Mouse (Mus musculus): ENCODE measurements around the gene Serpina1a. TPM values are rescaled to one million over a fixed set of nuclear protein-coding genes. Genes with fewer than 3 reads are reported as not detected.
A peak's percentile ranks its signal among the peaks of the same experiment; 100 is the strongest.
"Not testable (repeated sequence)": the region's sequence is repeated elsewhere in the genome, so short reads cannot be mapped to it uniquely, and the experiment has no call there.

The Serpina1a gene
- total RNA-seq (2021) = 22.0 and 362 TPM in 2 replicates
- long read RNA-seq, experiment 1, transcript Serpina1a-202 (5 exons, 1,360 nt) = major isoform, 5 of 6 reads
- long read RNA-seq, experiment 1, partial matches to known transcripts = 0 of 6 reads
- long read RNA-seq, experiment 1, other reads (novel, unspliced or antisense) = 1 of 6 reads
- long read RNA-seq, experiment 2, transcript Serpina1a-202 (5 exons, 1,360 nt) = major isoform, 198 of 249 reads
- long read RNA-seq, experiment 2, partial matches to known transcripts = 39 of 249 reads
- long read RNA-seq, experiment 2, other reads (novel, unspliced or antisense) = 12 of 249 reads

GRCm38 (mm10) chr12:103863101-103863974 is at the start of gene Serpina1a:
TSS of gene Serpina1a (minus strand) at chr12:103863562.
- not testable (repeated sequence) for DNase-seq

- not testable (repeated sequence) for DNase-seq
These were observed 45.8 kb upstream of the Serpina1a start for GRCm38 (mm10) chr12:103909181-103909580.

GRCm38 (mm10) chr12:103907746-103908145 is 44.4 kb upstream of the Serpina1a start:
- DNase-seq = peak; percentile 17

GRCm38 (mm10) chr12:103904837-103905340 is 41.5 kb upstream of the Serpina1a start, which contains the start of gene Serpina1c:
TSS of gene Serpina1c (minus strand) at chr12:103904887.
- DNase-seq = not testable (repeated sequence)

GRCm38 (mm10) chr12:103901929-103902328 is 38.6 kb upstream of the Serpina1a start:
- peak; percentile 19 for DNase-seq

GRCm38 (mm10) chr12:103866873-103867272 is 3.5 kb upstream of the Serpina1a start:
- peak; percentile 5 for DNase-seq

- no peak for DNase-seq
These were observed 2.4 kb downstream of the Serpina1a start for GRCm38 (mm10) chr12:103860976-103861375.

GRCm38 (mm10) chr12:103860571-103860970 is 2.8 kb downstream of the Serpina1a start:
- DNase-seq = not testable (repeated sequence)

- not testable (repeated sequence) for DNase-seq
These were observed 3.8 kb downstream of the Serpina1a start for GRCm38 (mm10) chr12:103859584-103859983.

- not testable (repeated sequence) for DNase-seq
These were observed 10.3 kb downstream of the Serpina1a start for GRCm38 (mm10) chr12:103853032-103853431.

- DNase-seq = not testable (repeated sequence)
These were observed 33.1 kb downstream of the Serpina1a start, which contains the start of gene Serpina1b for GRCm38 (mm10) chr12:103830273-103830672. TSS of gene Serpina1b (minus strand) at chr12:103830373.

- DNase-seq = not testable (repeated sequence)
These were observed 35.5 kb downstream of the Serpina1a start for GRCm38 (mm10) chr12:103827661-103828372.

GRCm38 (mm10) chr12:103823826-103824225 is 39.5 kb downstream of the Serpina1a start:
- peak; percentile 66 for DNase-seq

Other genes with a start within 250 kb of the Serpina1a start
- 2.9 and 17.0 TPM in 2 replicates for gene Serpina10, start 232.1 kb downstream of the Serpina1a start, total RNA-seq (2021)
- 5.4 and 113 TPM in 2 replicates for gene Serpina6, start 206.3 kb downstream of the Serpina1a start, total RNA-seq (2021)
- gene Serpina16, start 187.4 kb downstream of the Serpina1a start, total RNA-seq (2021) = not detected in 2 replicates
- not detected in 2 replicates for gene Serpina1f, start 168.0 kb downstream of the Serpina1a start, total RNA-seq (2021)
- gene Serpina1d, start 90.0 kb downstream of the Serpina1a start, total RNA-seq (2021) = 24.1 and 393 TPM in 2 replicates
- 53.3 and 891 TPM in 2 replicates for gene Serpina1b, start 33.2 kb downstream of the Serpina1a start, total RNA-seq (2021)
- 28.0 and 511 TPM in 2 replicates for gene Serpina1c, start 41.3 kb upstream of the Serpina1a start, total RNA-seq (2021)
- 11.5 and 101 TPM in 2 replicates for gene Serpina1e, start 95.4 kb upstream of the Serpina1a start, total RNA-seq (2021)
- 0.98 and 14.5 TPM in 2 replicates for gene Serpina11, start 126.4 kb upstream of the Serpina1a start, total RNA-seq (2021)
- gene Serpina9, start 150.2 kb upstream of the Serpina1a start, total RNA-seq (2021) = 0.22 TPM in 1 of 2 replicates, not detected in the other
- 0.11 and 0.48 TPM in 2 replicates for gene Serpina12, start 180.9 kb upstream of the Serpina1a start, total RNA-seq (2021)
- 0.30 TPM in 1 of 2 replicates, not detected in the other for gene Serpina5, start 237.6 kb upstream of the Serpina1a start, total RNA-seq (2021)
- not detected in 2 replicates for gene Serpina3a, start 249.2 kb upstream of the Serpina1a start, total RNA-seq (2021)